In the genomic region with DNA sequence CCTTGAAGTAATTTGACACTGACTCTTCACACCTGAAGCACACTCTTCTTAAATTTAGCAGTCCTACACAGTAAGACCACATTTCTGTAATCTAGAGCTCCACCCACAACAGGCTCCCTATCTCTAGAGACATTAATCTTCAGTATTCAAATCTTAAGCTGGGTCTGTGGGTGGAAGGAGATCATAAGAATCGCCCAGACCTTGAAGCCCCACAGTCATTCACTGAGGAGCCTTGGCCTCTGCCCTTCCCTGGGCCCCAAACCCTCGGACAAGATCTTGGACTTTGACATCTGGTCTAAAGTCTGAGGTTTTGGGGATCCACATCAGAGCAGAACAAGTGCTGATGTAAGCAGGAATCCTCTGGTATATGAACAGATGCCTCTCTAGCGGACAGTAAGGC, we compare ENCODE assay signal across 8 mouse cellular contexts. TPM values are rescaled to one million over a fixed set of nuclear protein-coding genes. Genes with fewer than 3 reads are reported as not detected.
DNase-seq lines count a peak whose midpoint lies in the region; ATAC-seq and TF ChIP-seq lines count a peak whose summit lies in the region.

No protein-coding gene starts in this region.

- H3K4me3 ChIP-seq in hindbrain, embryonic 11.5 days (ENCODE audit: low read depth, low read length): peak overlapping the region; percentile 62; the same call in 1 of the 2 replicates
- H3K4me3 ChIP-seq in liver, postnatal 0 days (ENCODE audit: low read depth, low read length): peak overlapping the region; percentile 93

- H3K4me1 ChIP-seq in hindbrain, embryonic 11.5 days (replicated peaks; ENCODE audit: control insufficient read depth, insufficient read depth, low read length): no peaks in the 10 kb centered on the region
- H3K4me1 ChIP-seq in liver, postnatal 0 days (ENCODE audit: insufficient read depth): peaks cover 26% of the 10 kb centered on the region

- no peak overlapping the region for H3K27ac ChIP-seq in hindbrain, embryonic 11.5 days (ENCODE audit: low read depth, low read length)
- H3K27ac ChIP-seq in liver, postnatal 0 days (ENCODE audit: low read depth): peak overlapping the region; percentile 97

- TF ChIP-seq EP300 in liver, postnatal 0 days (IDR thresholded peaks at IDR 0.05; ENCODE audit: low read depth): 0 out of 2 replicates have a peak, but pooled peaks have one; percentile 68

- TF ChIP-seq CTCF in liver, postnatal 0 days (IDR thresholded peaks at IDR 0.05; ENCODE audit: low read depth): no peak

- no peak overlapping the region; the same call in 1 of the 2 replicates for H3K9ac ChIP-seq in hindbrain, embryonic 11.5 days (ENCODE audit: low read depth, low read length)
- H3K9ac ChIP-seq in liver, postnatal 0 days (replicated peaks): peak overlapping the region; percentile 98

- DNase-seq in embryo, embryonic 9.5 days (ENCODE audit: extremely low spot score): peak; percentile 12
- DNase-seq in embryo, embryonic 11 days: no peak
- DNase-seq in Muller cell, postnatal 12 days (ENCODE audit: inconsistent ontology term): peak; percentile 12
- no peak for DNase-seq in hindbrain, embryonic 11.5 days (ENCODE audit: low spot score)
- DNase-seq in liver, postnatal 0 days: peak; percentile 30
- no peak for DNase-seq in urinary bladder, postnatal 14 days (ENCODE audit: low spot score)
- DNase-seq in urinary bladder, postnatal 36 days (ENCODE audit: low spot score in 2 of 2): no peak
- no peak for DNase-seq in left cerebral cortex, adult 8-10 months (ENCODE audit: low spot score in 2 of 2)

- no peak for ATAC-seq in hindbrain, embryonic 11.5 days (ENCODE audit: low FRiP score)
- no peak for ATAC-seq in liver, postnatal 0 days

- H3K36me3 ChIP-seq in hindbrain, embryonic 11.5 days (ENCODE audit: control insufficient read depth, insufficient read depth, low read length): no peaks in the 10 kb centered on the region
- no peaks in the 10 kb centered on the region for H3K36me3 ChIP-seq in liver, postnatal 0 days (replicated peaks; ENCODE audit: insufficient read depth, low read length)

- WGBS in hindbrain, embryonic 11.5 days: 55% methylated on average over 3 of the region's 3 CpGs
- 34% methylated on average over 3 of the region's 3 CpGs for WGBS in liver, postnatal 0 days (ENCODE audit: insufficient replicate concordance)

- H3K4me2 ChIP-seq in hindbrain, embryonic 11.5 days (replicated peaks; ENCODE audit: low read depth, low read length): peak overlapping the region; percentile 89
- peak overlapping the region; percentile 99 for H3K4me2 ChIP-seq in liver, postnatal 0 days (ENCODE audit: low read depth, low read length)

- H3K9me3 ChIP-seq in hindbrain, embryonic 11.5 days (ENCODE audit: control insufficient read depth, low read length): no peaks in the 10 kb centered on the region
- H3K9me3 ChIP-seq in liver, postnatal 0 days (ENCODE audit: low read length): no peaks in the 10 kb centered on the region

- peaks cover 3% of the 10 kb centered on the region; the same call in 1 of the 2 replicates for H3K27me3 ChIP-seq in hindbrain, embryonic 11.5 days (ENCODE audit: control insufficient read depth, insufficient read depth, low read length)
- peaks cover 6% of the 10 kb centered on the region; the same call in 1 of the 2 replicates for H3K27me3 ChIP-seq in liver, postnatal 0 days (ENCODE audit: insufficient read depth, low read length)

RNA-seq across cellular contexts. Expression of a gene that starts 1.0 kb away (rescaled TPM):
- polyA plus RNA-seq in hindbrain, embryonic 11.5 days (2014; fragmentation: Nextera tagmentation; extraction: Ambion mirVana): 0.18 TPM in 1 of 2 replicates, not detected in the other
- 0.70 and 1.3 TPM in 2 replicates for polyA plus RNA-seq in liver, postnatal 0 days (2015; fragmentation: Nextera tagmentation; extraction: Ambion mirVana)
- not detected for total RNA-seq in left cerebral cortex, adult 8-10 months (2022)

RNA-seq across cellular contexts. Expression of a gene that starts 27.9 kb away (rescaled TPM):
- polyA plus RNA-seq in hindbrain, embryonic 11.5 days (2014; fragmentation: Nextera tagmentation; extraction: Ambion mirVana): 31.7 and 32.3 TPM in 2 replicates
- 73.8 and 76.9 TPM in 2 replicates for polyA plus RNA-seq in liver, postnatal 0 days (2015; fragmentation: Nextera tagmentation; extraction: Ambion mirVana)
- 1 to 10 TPM; 4.3 to 8.0 (median 7.0) TPM for total RNA-seq in left cerebral cortex, adult 8-10 months (2022)

RNA-seq across cellular contexts. Expression of a gene that starts 53.9 kb away (rescaled TPM):
- polyA plus RNA-seq in hindbrain, embryonic 11.5 days (2014; fragmentation: Nextera tagmentation; extraction: Ambion mirVana): 4.3 and 4.8 TPM in 2 replicates
- 4.4 and 4.5 TPM in 2 replicates for polyA plus RNA-seq in liver, postnatal 0 days (2015; fragmentation: Nextera tagmentation; extraction: Ambion mirVana)
- 1 to 10 TPM in 2 of 4 experiments, under 1 TPM in 2; 0.80 to 2.5 (median 1.6) TPM for total RNA-seq in left cerebral cortex, adult 8-10 months (2022)

RNA-seq across cellular contexts. Expression of a gene that starts 55.2 kb away (rescaled TPM):
- not detected in 2 replicates for polyA plus RNA-seq in hindbrain, embryonic 11.5 days (2014; fragmentation: Nextera tagmentation; extraction: Ambion mirVana)
- not detected in 2 replicates for polyA plus RNA-seq in liver, postnatal 0 days (2015; fragmentation: Nextera tagmentation; extraction: Ambion mirVana)
- total RNA-seq in left cerebral cortex, adult 8-10 months (2022): not detected

RNA-seq across cellular contexts. Expression of a gene that starts 57.9 kb away (rescaled TPM):
- not detected in 2 replicates for polyA plus RNA-seq in hindbrain, embryonic 11.5 days (2014; fragmentation: Nextera tagmentation; extraction: Ambion mirVana)
- polyA plus RNA-seq in liver, postnatal 0 days (2015; fragmentation: Nextera tagmentation; extraction: Ambion mirVana): 0.11 TPM in 1 of 2 replicates, not detected in the other
- under 1 TPM; 0.51 to 0.72 (median 0.55) TPM for total RNA-seq in left cerebral cortex, adult 8-10 months (2022)

Comparison
In these comparisons a context has a peak if more than half of its experiments do, and no peak if none do; other contexts are left out.
1. DNase-seq: peak in embryo, embryonic 9.5 days (single experiment), Muller cell, postnatal 12 days (single experiment) and liver, postnatal 0 days (single experiment); none in embryo, embryonic 11 days (single experiment), hindbrain, embryonic 11.5 days (single experiment), urinary bladder, postnatal 14 days (single experiment), urinary bladder, postnatal 36 days (0 of 2) and left cerebral cortex, adult 8-10 months (0 of 2).